Mouse (Mus musculus) myocyte (in vitro differentiated cells): ENCODE results near the gene Ccnd3.

Experiments used
- CEBPB ChIP-seq: IDR thresholded peaks from 2 replicates; pipeline ENCODE4 v1.6.1; 2011; ENCODE audit warnings: mild to moderate bottlenecking, moderate library complexity; ENCODE audit not compliant: poor library complexity, insufficient read depth, severe bottlenecking
- E2F4 ChIP-seq: IDR thresholded peaks from one replicate; pipeline ENCODE4 v1.6.1; 2011; ENCODE audit warnings: mild to moderate bottlenecking, control low read depth, moderate library complexity; ENCODE audit not compliant: insufficient read depth
- MAX ChIP-seq: IDR thresholded peaks from one replicate; pipeline ENCODE4 v1.6.1; 2011; ENCODE audit warnings: low read depth, mild to moderate bottlenecking, control low read depth
- MYOD1 ChIP-seq, 3 experiments: IDR thresholded peaks; one replicate each; pipeline ENCODE4 v1.6.1; 2011; ENCODE audit warnings: control low read depth in 2 of 3, low read depth in 2 of 3, mild to moderate bottlenecking in 2 of 3, moderate library complexity in 1 of 3; ENCODE audit not compliant: insufficient read length in 2 of 3, control insufficient read depth in 1 of 3
- MYOG ChIP-seq, 3 experiments: IDR thresholded peaks; one replicate each; pipeline ENCODE4 v1.6.1; 2011; ENCODE audit warnings: control low read depth in 2 of 3, low read depth in 2 of 3, mild to moderate bottlenecking in 2 of 3; ENCODE audit not compliant: insufficient read length in 2 of 3, control insufficient read depth in 1 of 3, insufficient read depth in 1 of 3
- POLR2A ChIP-seq: IDR thresholded peaks from one replicate; pipeline ENCODE4 v1.6.1; 2011; ENCODE audit warnings: low read depth, mild to moderate bottlenecking, control low read depth, moderate library complexity; ENCODE audit not compliant: insufficient read length
- POLR2AphosphoS2 ChIP-seq: IDR thresholded peaks from one replicate; pipeline ENCODE4 v1.6.1; 2011; ENCODE audit warnings: low read depth, control low read depth; ENCODE audit not compliant: insufficient read length
- REST ChIP-seq: IDR thresholded peaks from one replicate; pipeline ENCODE4 v1.6.1; 2011; ENCODE audit warnings: mild to moderate bottlenecking, control low read depth, moderate library complexity; ENCODE audit not compliant: insufficient read depth, insufficient read length
- SRF ChIP-seq: IDR thresholded peaks from one replicate; pipeline ENCODE4 v1.6.1; 2011; ENCODE audit warnings: low read depth; ENCODE audit not compliant: control insufficient read depth, insufficient read length
- TCF12 ChIP-seq: IDR thresholded peaks from one replicate; pipeline ENCODE4 v1.6.1; 2011; ENCODE audit warnings: mild to moderate bottlenecking, control low read depth; ENCODE audit not compliant: poor library complexity, insufficient read depth, severe bottlenecking
- TCF3 ChIP-seq: IDR thresholded peaks from one replicate; pipeline ENCODE4 v1.6.1; 2011; ENCODE audit warnings: low read depth, control low read depth; ENCODE audit not compliant: insufficient read length
- USF1 ChIP-seq: IDR thresholded peaks from one replicate; pipeline ENCODE4 v1.6.1; 2011; ENCODE audit warnings: low read depth, mild to moderate bottlenecking, control low read depth, moderate library complexity

DNA sequence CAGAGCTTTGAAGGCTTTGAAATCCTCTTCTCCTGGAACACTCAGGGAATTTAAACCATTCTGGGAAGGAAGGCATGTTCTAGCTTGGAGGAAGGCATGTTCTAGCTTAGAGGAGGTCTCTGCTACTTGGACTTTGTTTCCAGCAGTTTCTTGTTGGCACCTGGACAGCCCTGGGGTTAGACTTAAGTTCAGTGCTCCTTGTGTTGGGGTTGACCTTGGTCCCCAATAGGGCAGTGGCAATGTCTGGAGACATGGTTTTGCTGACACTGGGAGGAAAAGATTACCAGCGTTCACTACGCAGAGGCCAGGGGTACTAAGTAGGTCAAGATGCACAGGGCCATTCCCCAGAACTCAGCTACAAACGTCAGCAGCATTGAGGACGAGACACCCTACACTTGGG, 29.7 kb upstream of the Ccnd3 start:
- no peak for TF ChIP-seq E2F4
- no peak for TF ChIP-seq TCF12
- TF ChIP-seq POLR2A = no peak
- no peak for TF ChIP-seq USF1
- TF ChIP-seq MYOG (IDR thresholded peaks at IDR 0.05; ENCODE audit: control insufficient read depth in 1 of 3, insufficient read depth in 1 of 3, insufficient read length in 2 of 3, low read depth in 2 of 3) = no peak
- TF ChIP-seq MAX = no peak
- no peak for TF ChIP-seq POLR2AphosphoS2
- no peak for TF ChIP-seq MYOD1 (IDR thresholded peaks at IDR 0.05; ENCODE audit: control insufficient read depth in 1 of 3, insufficient read length in 2 of 3, low read depth in 2 of 3)
- no peak for TF ChIP-seq CEBPB
- TF ChIP-seq TCF3 = no peak
- TF ChIP-seq REST = no peak
- no peak for TF ChIP-seq SRF
